Mouse (Mus musculus): ENCODE measurements around the gene Rnf157.

GRCm38 (mm10) chr11:116337000-116337399 lies 75.8 kb downstream of the Rnf157 start:
- TF ChIP-seq CTCF (IDR thresholded peaks at IDR 0.05; ENCODE audit: low read depth) (no peak), EP300 (IDR thresholded peaks at IDR 0.05; ENCODE audit: low read depth) (no peak)

Measured in liver, postnatal 0 days (tissue).